Mouse (Mus musculus): ENCODE data around the gene Ccdc59. TPM values are rescaled to one million over a fixed set of nuclear protein-coding genes. Genes with fewer than 3 reads are reported as not detected.

Gene Ccdc59
- 45.2 and 50.5 TPM in 2 replicates for polyA plus RNA-seq (2014; fragmentation: Nextera tagmentation; extraction: Ambion mirVana)

DNA sequence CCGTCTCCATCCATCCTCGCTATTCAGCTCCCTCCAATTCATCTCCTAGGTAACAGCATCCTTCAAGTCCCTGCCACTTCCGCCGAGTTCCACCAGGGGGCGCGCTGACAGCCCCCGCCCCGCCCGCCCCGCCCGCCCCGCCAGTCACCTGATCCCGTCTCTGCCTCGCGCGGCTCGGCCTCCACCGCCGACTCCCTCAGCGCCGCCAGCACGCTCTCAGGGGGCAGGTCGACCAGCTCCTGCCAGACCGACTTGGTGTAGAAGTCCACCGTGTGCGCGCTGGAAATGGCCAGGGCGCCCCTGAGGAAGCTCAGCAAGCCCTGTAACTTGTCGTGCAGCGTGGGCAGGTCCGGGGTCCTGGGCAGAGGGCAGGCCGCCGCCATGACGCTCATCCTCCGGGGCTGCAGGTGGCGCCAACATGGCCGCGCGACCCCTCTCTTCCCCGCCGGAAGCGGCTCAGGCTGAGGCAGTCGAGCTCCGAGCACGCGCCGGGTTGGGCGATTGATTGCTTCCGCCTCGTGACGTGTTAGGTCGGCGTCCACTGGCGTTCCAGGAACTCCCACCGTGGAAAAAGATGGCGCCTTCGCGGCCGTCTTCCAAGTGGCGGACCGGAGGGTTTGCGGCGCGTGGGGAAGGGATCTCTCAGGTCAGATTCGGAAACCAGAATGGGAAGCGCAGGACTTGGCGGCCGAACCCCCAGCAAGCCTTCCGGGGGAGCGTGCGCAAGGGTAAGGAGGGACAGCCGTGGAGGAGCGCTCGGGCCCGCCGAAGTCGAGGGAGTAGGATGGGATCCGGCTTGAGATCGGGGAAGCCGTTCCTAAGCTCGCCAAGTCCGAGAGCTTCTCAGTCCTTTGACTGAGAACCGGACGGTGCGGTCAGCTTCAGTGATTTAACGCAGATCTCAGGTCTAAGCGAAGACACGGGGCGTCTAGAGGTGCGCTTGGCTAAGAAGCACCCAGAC is at the start of gene Ccdc59, which contains the start of gene Mettl25:
Gene Ccdc59, plus strand, starts transcription at position 140 of the 961 bp plus-strand sequence.
Gene Mettl25, minus strand, starts transcription at position 453 of the 961 bp plus-strand sequence.
- WGBS, result under 1% methylated on average over 84 of the region's 90 CpGs
- H3K4me3 ChIP-seq (ENCODE audit: low read depth, low read length), result peak within 1 kb of the TSS; percentile 84
- ATAC-seq (replicated peaks; ENCODE audit: low FRiP score) (peak; percentile 96), DNase-seq (ENCODE audit: low spot score) (peak; percentile 95)
- H3K27ac ChIP-seq (ENCODE audit: low read depth, low read length), result peak within 1 kb of the TSS; percentile 80
- peaks cover 2% of the 10 kb centered on the region for H3K4me1 ChIP-seq (replicated peaks; ENCODE audit: control insufficient read depth, insufficient read depth, low read length)
- peaks cover 11% of the 10 kb centered on the region for H3K36me3 ChIP-seq (ENCODE audit: control insufficient read depth, insufficient read depth, low read length)
- no peaks in the 10 kb centered on the region for H3K9me3 ChIP-seq (ENCODE audit: control insufficient read depth, low read length)
- peak within 1 kb of the TSS; percentile 78 for H3K4me2 ChIP-seq
- H3K9ac ChIP-seq (ENCODE audit: low read depth, low read length), result peak within 1 kb of the TSS; percentile 78
- no peaks in the 10 kb centered on the region for H3K27me3 ChIP-seq (replicated peaks; ENCODE audit: control insufficient read depth, insufficient read depth, low read length)

- Histone ChIP-seq H3K4me2 (no peak overlapping the region), H3K9ac (ENCODE audit: low read depth, low read length) (no peak overlapping the region), H3K4me1 (replicated peaks; ENCODE audit: control insufficient read depth, insufficient read depth, low read length) (no peaks in the 10 kb centered on the region), H3K4me3 (ENCODE audit: low read depth, low read length) (no peak overlapping the region), H3K36me3 (ENCODE audit: control insufficient read depth, insufficient read depth, low read length) (no peaks in the 10 kb centered on the region), H3K9me3 (ENCODE audit: control insufficient read depth, low read length) (no peaks in the 10 kb centered on the region), H3K27me3 (replicated peaks; ENCODE audit: control insufficient read depth, insufficient read depth, low read length) (no peaks in the 10 kb centered on the region), H3K27ac (ENCODE audit: low read depth, low read length) (no peak overlapping the region)
- no peak for DNase-seq (ENCODE audit: low spot score)
- 73% methylated on average over 15 of the region's 15 CpGs for WGBS
- no peak for ATAC-seq (replicated peaks; ENCODE audit: low FRiP score)
Measured at GRCm38 (mm10) chr10:105793776-105794552, 46.9 kb upstream of the Ccdc59 start.

GRCm38 (mm10) chr10:105797250-105797924 is 43.5 kb upstream of the Ccdc59 start:
- no peaks in the 10 kb centered on the region for H3K36me3 ChIP-seq (ENCODE audit: control insufficient read depth, insufficient read depth, low read length)
- ATAC-seq (replicated peaks; ENCODE audit: low FRiP score) (no peak), DNase-seq (ENCODE audit: low spot score) (no peak)
- H3K4me3 ChIP-seq (ENCODE audit: low read depth, low read length), result no peak overlapping the region
- H3K27ac ChIP-seq (ENCODE audit: low read depth, low read length), result no peak overlapping the region
- no peaks in the 10 kb centered on the region for H3K9me3 ChIP-seq (ENCODE audit: control insufficient read depth, low read length)
- no peaks in the 10 kb centered on the region for H3K27me3 ChIP-seq (replicated peaks; ENCODE audit: control insufficient read depth, insufficient read depth, low read length)
- H3K4me2 ChIP-seq, result no peak overlapping the region
- H3K4me1 ChIP-seq (replicated peaks; ENCODE audit: control insufficient read depth, insufficient read depth, low read length), result no peaks in the 10 kb centered on the region
- H3K9ac ChIP-seq (ENCODE audit: low read depth, low read length), result no peak overlapping the region
- 75% methylated on average over 8 of the region's 8 CpGs for WGBS

GRCm38 (mm10) chr10:105801147-105801546 is 39.7 kb upstream of the Ccdc59 start:
- Histone ChIP-seq H3K4me3 (ENCODE audit: low read depth, low read length) (no peak overlapping the region), H3K36me3 (ENCODE audit: control insufficient read depth, insufficient read depth, low read length) (no peaks in the 10 kb centered on the region), H3K4me1 (replicated peaks; ENCODE audit: control insufficient read depth, insufficient read depth, low read length) (no peaks in the 10 kb centered on the region), H3K27ac (ENCODE audit: low read depth, low read length) (no peak overlapping the region), H3K9me3 (ENCODE audit: control insufficient read depth, low read length) (no peaks in the 10 kb centered on the region), H3K27me3 (replicated peaks; ENCODE audit: control insufficient read depth, insufficient read depth, low read length) (no peaks in the 10 kb centered on the region), H3K9ac (ENCODE audit: low read depth, low read length) (no peak overlapping the region), H3K4me2 (no peak overlapping the region)
- 92% methylated on average over 6 of the region's 6 CpGs for WGBS
- no peak for DNase-seq (ENCODE audit: low spot score)
- ATAC-seq (replicated peaks; ENCODE audit: low FRiP score), result no peak

- H3K9ac ChIP-seq (ENCODE audit: low read depth, low read length), result no peak overlapping the region
- no peak overlapping the region for H3K4me3 ChIP-seq (ENCODE audit: low read depth, low read length)
- ATAC-seq (replicated peaks; ENCODE audit: low FRiP score), result no peak
- H3K9me3 ChIP-seq (ENCODE audit: control insufficient read depth, low read length), result no peaks in the 10 kb centered on the region
- H3K4me1 ChIP-seq (replicated peaks; ENCODE audit: control insufficient read depth, insufficient read depth, low read length), result no peaks in the 10 kb centered on the region
- no peaks in the 10 kb centered on the region for H3K36me3 ChIP-seq (ENCODE audit: control insufficient read depth, insufficient read depth, low read length)
- no peaks in the 10 kb centered on the region for H3K27me3 ChIP-seq (replicated peaks; ENCODE audit: control insufficient read depth, insufficient read depth, low read length)
- no peak for DNase-seq (ENCODE audit: low spot score)
- no peak overlapping the region for H3K4me2 ChIP-seq
- 83% methylated on average over 6 of the region's 6 CpGs for WGBS
- no peak overlapping the region for H3K27ac ChIP-seq (ENCODE audit: low read depth, low read length)
Measured at GRCm38 (mm10) chr10:105802132-105802531, 38.7 kb upstream of the Ccdc59 start.

GRCm38 (mm10) chr10:105803461-105803860 is 37.4 kb upstream of the Ccdc59 start:
- WGBS, result 70% methylated on average over 2 of the region's 2 CpGs

DNA sequence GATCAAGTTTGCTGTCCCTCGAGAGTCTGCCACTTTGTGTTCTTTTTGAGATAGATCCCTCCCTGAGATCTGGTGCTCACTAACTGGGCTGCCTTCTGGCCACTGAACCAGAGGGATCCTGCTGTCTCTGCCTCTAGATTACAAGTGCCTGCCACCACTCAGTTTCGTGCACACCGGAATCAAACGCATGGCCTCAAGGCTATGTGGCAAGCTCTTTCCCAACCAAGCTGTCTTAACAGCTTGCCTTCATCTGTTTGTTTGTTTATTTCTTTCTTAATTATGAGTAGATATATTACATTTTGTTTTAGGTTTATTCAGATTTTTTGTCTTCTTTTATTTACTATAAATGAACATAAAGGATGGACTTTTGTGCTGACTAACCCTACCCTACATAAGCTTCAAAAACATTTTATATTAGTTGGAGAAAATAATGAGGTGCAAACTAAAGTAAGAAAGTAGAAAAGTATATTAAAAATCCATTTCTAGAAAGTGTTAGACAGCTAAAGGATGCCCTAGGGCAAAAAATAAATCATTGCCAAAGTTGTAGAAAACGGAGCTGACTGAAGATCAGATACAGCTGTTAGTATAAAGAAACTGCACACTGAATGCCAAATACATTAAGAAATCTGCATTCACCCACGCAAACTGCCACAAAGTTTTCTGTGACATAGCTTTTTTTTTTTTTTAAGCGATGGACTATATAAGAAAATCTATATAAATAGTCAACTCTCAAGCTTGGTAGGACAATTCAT is 34.4 kb upstream of the Ccdc59 start:
- Histone ChIP-seq H3K9me3 (ENCODE audit: control insufficient read depth, low read length) (no peaks in the 10 kb centered on the region), H3K9ac (ENCODE audit: low read depth, low read length) (no peak overlapping the region), H3K4me1 (replicated peaks; ENCODE audit: control insufficient read depth, insufficient read depth, low read length) (no peaks in the 10 kb centered on the region), H3K27ac (ENCODE audit: low read depth, low read length) (no peak overlapping the region), H3K27me3 (replicated peaks; ENCODE audit: control insufficient read depth, insufficient read depth, low read length) (no peaks in the 10 kb centered on the region), H3K4me2 (no peak overlapping the region), H3K4me3 (ENCODE audit: low read depth, low read length) (no peak overlapping the region), H3K36me3 (ENCODE audit: control insufficient read depth, insufficient read depth, low read length) (no peaks in the 10 kb centered on the region)
- ATAC-seq (replicated peaks; ENCODE audit: low FRiP score), result no peak
- 85% methylated on average over 7 of the region's 7 CpGs for WGBS
- no peak for DNase-seq (ENCODE audit: low spot score)

More at GRCm38 (mm10) chr10:105803461-105803860, 37.4 kb upstream of the Ccdc59 start:
- H3K27me3 ChIP-seq (replicated peaks; ENCODE audit: control insufficient read depth, insufficient read depth, low read length), result no peaks in the 10 kb centered on the region
- H3K27ac ChIP-seq (ENCODE audit: low read depth, low read length), result no peak overlapping the region
- H3K4me3 ChIP-seq (ENCODE audit: low read depth, low read length), result no peak overlapping the region
- no peak overlapping the region for H3K4me2 ChIP-seq
- H3K36me3 ChIP-seq (ENCODE audit: control insufficient read depth, insufficient read depth, low read length), result no peaks in the 10 kb centered on the region
- DNase-seq (ENCODE audit: low spot score), result no peak
- no peak for ATAC-seq (replicated peaks; ENCODE audit: low FRiP score)
- no peaks in the 10 kb centered on the region for H3K9me3 ChIP-seq (ENCODE audit: control insufficient read depth, low read length)
- H3K4me1 ChIP-seq (replicated peaks; ENCODE audit: control insufficient read depth, insufficient read depth, low read length), result no peaks in the 10 kb centered on the region
- no peak overlapping the region for H3K9ac ChIP-seq (ENCODE audit: low read depth, low read length)

Data from liver, embryonic 11.5 days (tissue).